Mouse (Mus musculus): Measurements from ENCODE around the gene Pex5. TPM values are rescaled to one million over a fixed set of nuclear protein-coding genes. Genes with fewer than 3 reads are reported as not detected.

Gene Pex5
- polyA plus RNA-seq, 1 experiment from 2014 or later, result 61.4 TPM

- ATAC-seq, result no peak
- CTCF ChIA-PET, result interaction anchor here (1.5 kb wide), 1 partner anchor 15 kb away, joined by 3 read pairs; no protein-coding TSS in a partner anchor
- no peak for TF ChIP-seq CTCF (IDR thresholded peaks at IDR 0.05)
- peaks cover 1% of the 10 kb centered on the region for H3K27me3 ChIP-seq
- POLR2A ChIA-PET, result interaction anchor here (0.5 kb wide), 1 partner anchor 1964 kb away, joined by 3 read pairs; no protein-coding TSS in a partner anchor
- DNase-seq (ENCODE audit: low read depth, low spot score), result no peak
- in situ Hi-C loops (cut with MboI; ENCODE audit: low pct_unique_long_range_greater_than_20kb), result no loop called here
These were observed 41.2 kb downstream of the Pex5 start for GRCm38 (mm10) chr6:124373584-124374206.

GRCm38 (mm10) chr6:124364328-124364727 lies 50.5 kb downstream of the Pex5 start:
- ChIA-PET CTCF (no interaction called here), POLR2A (no interaction called here)
- ATAC-seq, result no peak
- no peak for DNase-seq (ENCODE audit: low read depth, low spot score)
- peaks cover 29% of the 10 kb centered on the region for H3K27me3 ChIP-seq
- no peak for TF ChIP-seq CTCF (IDR thresholded peaks at IDR 0.05)
- in situ Hi-C loops (cut with MboI; ENCODE audit: low pct_unique_long_range_greater_than_20kb), result no loop called here

DNA sequence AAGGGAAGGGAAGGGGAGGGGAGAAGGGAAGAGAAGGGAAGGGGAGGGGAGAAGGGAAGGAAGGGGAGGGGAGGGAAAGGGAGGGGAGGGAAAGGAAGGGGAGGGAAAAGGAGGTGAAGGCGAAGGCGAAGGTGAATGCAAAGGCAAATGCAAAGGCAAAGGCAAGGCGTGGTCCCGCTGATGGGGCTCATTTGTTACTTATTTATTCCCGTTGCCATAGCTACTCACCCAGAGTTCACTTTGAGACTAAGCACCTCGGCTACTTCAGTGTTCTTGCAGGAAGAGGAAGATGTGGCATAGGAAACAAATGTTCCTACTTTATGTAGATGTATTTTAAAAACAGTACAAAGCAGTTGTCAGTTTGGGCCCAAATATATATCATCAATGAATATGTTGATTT lies 54.3 kb downstream of the Pex5 start:
- no peak for DNase-seq (ENCODE audit: low read depth, low spot score)
- ATAC-seq, result no peak
- TF ChIP-seq CTCF (IDR thresholded peaks at IDR 0.05), result no peak
- H3K27me3 ChIP-seq, result peaks cover 27% of the 10 kb centered on the region
- ChIA-PET CTCF (no interaction called here), POLR2A (no interaction called here)
- in situ Hi-C loops (cut with MboI; ENCODE audit: low pct_unique_long_range_greater_than_20kb), result no loop called here

- H3K27me3 ChIP-seq, result peaks cover 36% of the 10 kb centered on the region
- ChIA-PET CTCF (interaction anchor here (1.2 kb wide), 2 partner anchors 11 to 15 kb away, joined by 3 to 5 read pairs; no protein-coding TSS in a partner anchor), POLR2A (no interaction called here)
- ATAC-seq, result no peak
- in situ Hi-C loops (cut with MboI; ENCODE audit: low pct_unique_long_range_greater_than_20kb), result no loop called here
- TF ChIP-seq CTCF (IDR thresholded peaks at IDR 0.05), result no peak
- no peak for DNase-seq (ENCODE audit: low read depth, low spot score)
These were observed 55.9 kb downstream of the Pex5 start for GRCm38 (mm10) chr6:124358953-124359352.

GRCm38 (mm10) chr6:124353246-124353645 lies 61.6 kb downstream of the Pex5 start:
- ChIA-PET POLR2A (no interaction called here), CTCF (no interaction called here)
- ATAC-seq (no peak), DNase-seq (ENCODE audit: low read depth, low spot score) (no peak)
- H3K27me3 ChIP-seq, result peaks cover 29% of the 10 kb centered on the region
- in situ Hi-C loops (cut with MboI; ENCODE audit: low pct_unique_long_range_greater_than_20kb), result no loop called here
- TF ChIP-seq CTCF (IDR thresholded peaks at IDR 0.05), result no peak

Other genes with a start within 250 kb of the Pex5 start
- not detected for gene Vmn2r27, start 183.2 kb downstream of the Pex5 start, polyA plus RNA-seq (2021)
- gene Cd163, start 110.4 kb downstream of the Pex5 start, polyA plus RNA-seq (2021), result not detected
- 0.68 TPM for gene Clstn3, start 49.7 kb upstream of the Pex5 start, polyA plus RNA-seq (2021)
- gene C1rl, start 78.0 kb upstream of the Pex5 start, polyA plus RNA-seq (2021), result 20.3 TPM
- 59.0 TPM for gene C1ra, start 97.3 kb upstream of the Pex5 start, polyA plus RNA-seq (2021)
- gene C1s1, start 127.3 kb upstream of the Pex5 start, polyA plus RNA-seq (2021), result 60.3 TPM
- gene C1rb, start 155.2 kb upstream of the Pex5 start, polyA plus RNA-seq (2021), result 7.9 TPM
- gene C1s2, start 221.0 kb upstream of the Pex5 start, polyA plus RNA-seq (2021), result 6.1 TPM
- 107 TPM for gene Lpcat3, start 248.0 kb upstream of the Pex5 start, polyA plus RNA-seq (2021)

All from Patski (cell line).